Mouse (Mus musculus): ENCODE results near the gene Cacng7.
"Not testable (repeated sequence)": the region's sequence is repeated elsewhere in the genome, so short reads cannot be mapped to it uniquely, and the experiment has no call there.

Gene Cacng7

DNA sequence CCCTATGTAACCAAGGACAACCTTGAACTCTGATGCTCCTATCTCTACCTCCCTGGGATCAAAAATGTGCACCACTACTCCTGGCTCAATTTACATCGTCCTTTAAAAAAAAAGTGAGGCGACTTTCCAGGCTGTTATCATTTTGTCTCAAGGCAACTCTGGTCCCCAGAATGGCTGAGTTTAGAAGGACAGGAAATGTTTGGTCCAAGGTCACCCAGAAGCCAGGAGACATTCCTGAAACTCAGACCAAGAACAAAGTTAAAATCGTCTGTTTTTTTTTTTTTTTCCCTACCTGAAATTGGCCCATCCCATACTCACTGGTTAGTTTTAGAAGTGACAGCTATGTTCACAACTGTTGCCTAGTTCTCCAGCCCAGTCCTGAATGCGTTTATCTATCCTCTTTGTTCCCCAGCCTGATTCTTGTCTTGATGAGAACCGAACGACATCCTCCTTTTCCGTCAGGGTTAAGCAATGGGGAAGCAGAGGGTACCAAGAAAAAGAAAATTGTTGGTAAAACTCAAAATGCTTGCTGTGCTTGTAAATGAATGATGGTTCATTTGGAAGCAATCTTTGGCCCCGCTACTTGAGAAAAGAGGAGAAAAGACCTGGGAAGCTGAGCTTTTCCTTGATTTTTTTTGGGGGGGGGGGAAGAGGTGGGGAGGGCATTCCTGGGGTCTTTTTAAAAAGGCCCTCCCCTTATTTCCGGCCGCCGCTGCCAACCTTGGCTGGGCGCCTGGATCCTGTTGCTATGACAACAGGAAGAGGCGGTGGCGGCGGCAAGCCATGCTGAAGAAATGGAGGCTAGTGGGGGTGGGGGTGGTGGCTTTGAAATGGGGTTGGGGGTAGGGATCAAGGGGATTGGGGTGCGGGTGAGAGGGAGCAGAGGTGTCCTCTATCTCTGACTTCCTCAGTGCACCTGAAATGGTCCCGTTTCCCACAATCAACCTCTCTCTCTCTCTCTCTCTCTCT is 57.0 kb downstream of the Cacng7 start:
- DNase-seq (ENCODE audit: low spot score), result peak; percentile 61

DNA sequence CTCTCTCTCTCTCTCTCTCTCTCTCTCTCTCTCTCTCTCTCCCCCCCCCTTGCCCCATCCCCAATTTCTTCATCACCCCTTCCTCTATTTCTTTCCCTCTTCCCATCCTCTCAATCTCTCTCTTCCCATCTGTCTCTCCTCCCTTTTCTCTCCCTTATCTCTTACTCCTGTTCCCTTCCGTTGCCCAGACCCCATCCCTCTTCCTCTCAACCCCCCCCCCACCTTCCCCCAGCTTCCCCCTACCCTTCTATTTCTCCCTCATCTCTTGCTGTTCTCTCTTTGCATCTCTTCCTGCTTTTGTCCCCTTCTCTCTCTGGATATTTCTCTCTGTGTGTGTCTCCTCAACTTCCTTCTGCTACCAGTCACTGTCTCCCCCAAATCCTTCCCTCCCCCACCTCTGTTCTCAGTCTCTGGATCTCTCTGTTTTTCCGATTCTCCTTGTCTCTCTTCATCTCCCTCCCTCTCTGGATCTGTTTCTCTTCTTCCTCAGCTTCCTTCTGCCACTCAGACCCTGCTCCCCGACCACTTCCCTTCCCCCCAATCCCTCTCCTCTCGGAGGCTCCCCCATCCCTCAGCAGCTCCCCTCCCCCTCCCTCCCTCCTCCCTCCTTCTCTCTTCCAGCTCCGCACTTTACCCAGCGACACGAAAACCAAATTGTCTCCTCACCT is 57.8 kb downstream of the Cacng7 start, which contains the start of gene Cacng8:
Cacng8 (plus strand) TSS at position 271 of the 668 bp plus-strand sequence.
- no peak for DNase-seq (ENCODE audit: low spot score)

DNA sequence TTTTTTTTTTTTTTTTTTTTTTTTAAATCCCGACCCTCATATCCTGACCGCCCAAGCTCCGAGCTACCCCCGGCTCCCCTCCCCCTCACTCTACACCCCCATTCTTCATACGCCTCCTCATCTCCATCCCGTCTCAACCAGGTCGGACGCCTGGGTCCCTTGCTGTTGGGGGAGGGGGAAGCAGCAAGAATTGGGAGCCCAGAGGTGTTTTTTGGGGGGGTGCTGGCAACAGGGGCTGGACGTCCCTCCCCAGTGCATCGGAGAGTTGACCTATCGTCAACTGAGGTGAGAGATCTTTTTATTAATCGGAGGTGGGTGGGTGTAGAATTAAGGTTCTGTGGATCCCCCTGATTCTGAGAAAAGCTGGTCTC is 58.3 kb downstream of the Cacng7 start:
- no peak for DNase-seq (ENCODE audit: low spot score)

DNA sequence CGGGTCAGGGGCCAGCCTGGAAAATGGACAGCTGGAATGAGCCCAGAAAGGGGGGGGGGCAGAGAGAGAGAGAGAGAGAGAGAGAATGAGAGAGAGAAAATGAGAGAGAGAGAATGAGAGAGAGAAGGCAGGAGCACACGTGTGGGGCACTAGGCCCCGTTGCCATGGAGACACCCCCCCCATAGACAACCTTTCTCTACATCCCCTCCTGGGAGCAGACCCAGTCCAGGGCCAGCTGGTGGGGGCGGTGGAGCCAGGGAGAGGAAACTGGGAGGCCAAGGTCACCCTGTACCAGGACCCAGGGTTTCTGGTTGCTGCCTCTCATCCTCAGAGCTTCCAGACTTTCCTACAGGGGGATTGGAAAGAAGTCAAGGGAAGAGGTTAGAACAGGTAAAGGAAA is 59.1 kb downstream of the Cacng7 start:
- peak; percentile 17 for DNase-seq (ENCODE audit: low spot score)

DNA sequence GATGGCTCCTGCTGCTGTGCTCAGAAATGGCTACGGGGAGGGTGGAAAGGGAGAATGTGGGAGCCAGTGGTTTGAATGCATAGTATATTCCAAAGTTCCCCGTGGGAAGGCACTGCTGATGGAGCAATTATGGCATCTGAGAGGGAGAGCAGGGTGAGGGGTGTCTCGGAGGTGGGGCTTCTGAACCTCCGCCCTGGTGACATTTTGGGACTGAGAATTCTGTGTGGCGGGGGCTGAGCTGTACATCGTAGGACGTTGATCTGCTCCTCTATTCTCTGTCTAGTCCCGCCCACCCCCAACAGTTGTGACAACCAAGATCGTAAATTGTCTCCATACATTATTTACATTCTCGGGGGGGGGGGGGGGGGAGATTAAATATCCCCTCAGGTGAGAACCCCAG is 64.6 kb downstream of the Cacng7 start:
- no peak for DNase-seq (ENCODE audit: low spot score)

DNA sequence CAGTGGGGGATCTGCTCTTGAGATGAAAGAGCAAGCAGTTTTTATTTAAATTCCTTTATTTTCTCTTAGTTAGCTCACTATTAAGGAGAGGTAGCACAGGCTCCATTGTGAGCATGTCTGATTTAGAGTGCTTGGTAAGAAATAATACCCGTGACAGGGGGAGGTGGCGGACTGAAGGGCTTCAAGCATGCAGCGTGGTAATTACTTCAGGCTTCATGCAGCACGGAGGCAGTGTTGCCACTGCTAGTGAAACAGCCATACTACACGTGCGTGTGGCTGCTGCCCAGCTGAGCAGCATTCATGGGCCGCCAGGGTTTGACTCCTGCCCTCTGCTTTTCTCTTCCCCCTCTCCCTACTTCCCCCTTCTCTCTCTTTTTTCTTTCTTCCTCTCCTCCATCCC is 65.0 kb downstream of the Cacng7 start:
- no peak for DNase-seq (ENCODE audit: low spot score)

DNA sequence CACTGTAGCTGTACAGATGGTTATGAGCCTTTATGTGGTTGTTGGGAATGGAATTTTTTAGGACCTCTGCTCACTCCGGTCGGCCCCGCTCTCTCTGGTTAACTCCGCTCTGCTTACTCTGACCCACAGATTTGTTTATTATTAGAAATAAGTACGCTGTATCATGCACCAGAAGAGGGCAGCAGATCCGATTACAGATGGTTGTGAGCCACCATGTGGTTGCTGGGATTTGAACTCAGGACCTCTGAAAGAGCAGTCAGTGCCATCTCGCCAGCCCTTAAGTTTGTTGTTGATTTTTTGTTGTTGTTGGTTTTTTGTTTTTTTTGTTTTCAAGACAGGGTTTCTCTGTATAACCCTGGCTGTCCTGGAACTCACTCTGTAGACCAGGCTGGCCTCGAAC is 65.6 kb downstream of the Cacng7 start:
- DNase-seq (ENCODE audit: low spot score), result not testable (repeated sequence)

DNA sequence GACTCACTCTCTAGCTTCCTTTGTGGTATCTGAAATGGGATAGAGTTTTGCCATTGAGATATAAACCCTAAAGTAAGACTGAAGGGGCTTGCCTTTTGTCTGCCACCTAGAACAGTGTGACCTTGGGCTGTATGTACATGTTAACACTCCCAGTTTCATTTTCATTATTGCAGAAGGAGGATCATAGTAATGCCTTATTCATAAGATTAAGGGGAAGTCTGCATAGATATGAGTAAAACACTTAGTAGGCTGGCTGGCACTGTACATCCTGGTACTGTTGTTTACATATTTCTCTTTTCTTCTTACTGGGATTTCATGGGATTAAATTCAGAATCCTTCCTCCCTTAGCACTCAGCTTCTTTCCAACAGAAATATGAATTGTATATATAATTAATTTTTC is 67.2 kb downstream of the Cacng7 start:
- DNase-seq (ENCODE audit: low spot score), result no peak

DNA sequence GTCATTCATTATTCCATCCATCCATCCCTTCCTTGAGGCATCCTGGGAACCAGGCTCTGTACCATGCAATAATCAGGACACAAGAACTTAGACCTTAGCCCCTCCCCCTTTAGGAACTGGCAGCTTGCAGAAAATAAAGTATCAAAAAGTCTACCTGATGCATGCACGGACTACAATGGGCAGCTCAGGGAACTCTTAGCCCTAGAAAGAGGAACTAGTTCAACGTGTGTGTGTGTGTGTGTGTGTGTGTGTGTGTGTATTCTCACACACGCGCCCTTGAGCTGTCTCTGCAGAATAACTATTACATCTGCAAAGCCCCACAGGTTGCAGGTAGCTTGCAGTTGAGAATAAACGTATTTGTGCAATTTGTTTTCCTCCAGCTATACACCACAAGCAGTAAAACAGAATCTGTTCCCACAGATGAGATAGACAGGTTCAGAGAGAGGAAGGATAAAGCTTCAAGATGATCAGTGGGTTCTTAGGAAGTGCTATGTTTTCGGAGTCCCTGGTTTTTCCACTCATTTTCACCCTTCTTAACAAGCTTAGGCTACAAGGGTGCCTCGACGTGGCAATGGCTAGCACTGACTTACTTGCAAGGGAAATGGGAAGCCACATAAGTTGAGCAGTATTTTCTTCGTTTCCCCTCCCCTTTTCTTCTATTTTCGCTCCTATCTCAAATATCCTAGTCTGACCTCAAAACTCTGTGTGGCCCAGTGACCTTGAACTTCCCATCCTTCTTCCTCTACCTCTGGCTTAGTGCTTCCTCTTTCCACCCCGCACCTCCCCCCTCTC is 77.2 kb downstream of the Cacng7 start:
- no peak for DNase-seq (ENCODE audit: low spot score)

DNA sequence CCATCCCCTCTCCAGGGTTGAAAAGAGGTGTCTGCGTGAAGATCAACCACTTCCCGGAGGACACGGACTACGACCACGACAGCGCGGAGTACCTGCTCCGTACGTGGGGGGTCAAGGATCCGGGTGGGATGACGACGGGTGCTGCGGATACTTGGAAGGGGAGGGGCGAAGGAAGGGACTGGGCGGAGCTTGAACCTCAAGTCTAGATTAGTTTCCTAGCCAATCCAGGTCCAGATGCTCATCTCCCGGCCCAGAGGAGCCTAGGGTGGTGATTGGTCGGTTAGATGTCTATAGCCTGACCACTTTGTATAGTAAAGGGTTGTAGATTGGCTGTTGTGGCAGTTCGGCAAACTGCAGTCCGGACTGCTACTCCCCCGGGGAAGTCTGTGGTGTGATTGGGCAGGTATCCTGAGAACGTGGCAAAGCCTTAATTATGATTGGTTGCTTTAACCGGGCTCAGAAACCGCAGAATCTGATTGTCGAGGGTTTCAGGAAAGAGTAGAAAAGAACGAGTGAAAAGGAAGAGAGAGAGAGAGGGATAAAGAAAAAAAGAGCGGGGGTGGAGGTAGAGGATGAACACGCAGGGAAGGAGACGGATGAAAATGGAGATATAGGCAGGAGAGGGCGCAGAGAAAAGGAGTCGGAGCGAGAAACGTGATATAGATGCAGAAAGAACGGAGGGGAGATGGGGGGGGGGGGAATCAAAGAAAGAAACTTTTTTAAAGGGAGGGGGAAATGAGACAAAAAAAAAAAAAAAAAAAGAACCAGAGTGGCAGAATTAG is 78.6 kb downstream of the Cacng7 start:
- no peak for DNase-seq (ENCODE audit: low spot score)

DNA sequence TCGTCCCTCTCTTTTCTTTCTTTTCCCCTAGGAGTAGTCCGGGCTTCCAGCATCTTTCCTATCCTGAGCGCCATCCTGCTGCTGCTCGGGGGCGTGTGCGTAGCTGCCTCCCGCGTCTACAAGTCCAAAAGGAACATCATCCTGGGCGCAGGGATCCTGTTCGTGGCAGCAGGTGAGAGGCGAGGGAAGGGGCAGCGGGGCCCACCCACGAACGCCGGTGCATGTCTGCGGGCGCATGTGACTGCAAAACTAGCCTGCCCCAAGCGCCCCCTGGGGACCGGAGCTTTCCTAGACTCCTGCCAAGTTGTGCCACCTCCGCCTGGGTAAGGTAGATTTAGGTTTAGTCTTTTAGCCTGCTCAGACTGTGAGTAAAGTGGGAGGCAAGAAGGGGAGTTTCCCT is 79.3 kb downstream of the Cacng7 start:
- peak; percentile 27 for DNase-seq (ENCODE audit: low spot score)

DNA sequence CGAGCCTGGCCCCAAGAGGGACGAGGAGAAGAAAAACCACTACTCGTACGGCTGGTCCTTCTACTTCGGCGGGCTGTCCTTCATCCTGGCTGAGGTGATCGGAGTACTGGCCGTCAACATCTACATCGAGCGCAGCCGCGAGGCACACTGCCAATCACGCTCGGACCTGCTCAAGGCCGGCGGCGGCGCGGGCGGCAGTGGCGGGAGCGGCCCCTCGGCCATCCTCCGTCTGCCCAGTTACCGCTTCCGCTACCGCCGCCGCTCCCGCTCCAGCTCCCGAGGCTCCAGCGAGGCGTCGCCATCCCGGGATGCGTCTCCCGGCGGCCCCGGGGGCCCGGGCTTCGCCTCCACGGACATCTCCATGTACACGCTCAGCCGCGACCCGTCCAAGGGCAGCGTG is 82.1 kb downstream of the Cacng7 start:
- peak; percentile 58 for DNase-seq (ENCODE audit: low spot score)

DNA sequence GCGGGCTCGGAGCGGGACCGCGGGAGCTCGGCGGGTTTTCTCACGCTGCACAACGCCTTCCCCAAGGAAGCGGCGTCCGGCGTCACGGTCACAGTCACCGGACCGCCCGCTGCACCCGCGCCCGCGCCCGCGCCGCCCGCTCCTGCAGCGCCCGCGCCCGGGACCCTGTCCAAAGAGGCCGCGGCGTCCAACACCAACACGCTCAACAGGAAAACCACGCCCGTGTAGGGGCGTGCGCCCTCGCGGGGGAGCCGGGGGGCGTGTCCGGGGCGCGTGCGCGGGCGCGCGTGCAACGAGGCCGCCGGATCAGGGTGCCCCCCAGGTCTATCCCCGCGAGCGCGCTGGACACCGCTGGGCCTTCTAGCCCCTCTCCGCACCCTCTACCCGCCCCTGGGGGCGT is 82.6 kb downstream of the Cacng7 start:
- DNase-seq (ENCODE audit: low spot score), result peak; percentile 47
